Mouse (Mus musculus) MEL (cell line): Measurements from ENCODE around the gene Plekhg2. TPM values are rescaled to one million over a fixed set of nuclear protein-coding genes. Genes with fewer than 3 reads are reported as not detected.

Experiments
- DNase-seq: peaks from one replicate; pipeline ENCODE4 v3.0.0; 2011; ENCODE audit warnings: low read depth, low spot score
- H3K27ac ChIP-seq: 2 replicates; pipeline ENCODE4 v1.5.1; 2012; ENCODE audit warnings: low read depth, mild to moderate bottlenecking, control low read depth, low read length, moderate library complexity; ENCODE audit not compliant: control insufficient read depth
- H3K27me3 ChIP-seq, 2 experiments: fragments of 150-350 bp in 1 of 2; sonication (generic) in 1 of 2; 2 replicates each; pipeline ENCODE4 v1.6.1; 2012; ENCODE audit warnings: low read length in 2 of 2, mild to moderate bottlenecking in 2 of 2, improper control_type of control experiment in 1 of 2, moderate library complexity in 1 of 2; ENCODE audit not compliant: insufficient read depth in 2 of 2, control insufficient read depth in 1 of 2
- H3K36me3 ChIP-seq, 2 experiments: 2 replicates each; pipeline ENCODE4 v1.6.1; 2012 to 2014; ENCODE audit warnings: low read length in 2 of 2, improper control_type of control experiment in 1 of 2, inconsistent platforms in 1 of 2, mild to moderate bottlenecking in 1 of 2; ENCODE audit not compliant: insufficient read depth in 2 of 2, control insufficient read depth in 1 of 2
- H3K4me1 ChIP-seq, 2 experiments: fragments of 150-350 bp in 1 of 2; sonication (generic) in 1 of 2; 2 replicates each; pipeline ENCODE4 v1.6.1; 2012; ENCODE audit warnings: low read length in 2 of 2, improper control_type of control experiment in 1 of 2, mild to moderate bottlenecking in 1 of 2; ENCODE audit not compliant: insufficient read depth in 2 of 2, control insufficient read depth in 1 of 2
- H3K4me3 ChIP-seq, 2 experiments: fragments of 150-350 bp in 1 of 2; sonication (generic) in 1 of 2; 2 replicates each; pipeline ENCODE4 v1.5.1; 2012; ENCODE audit warnings: low read depth in 2 of 2, low read length in 2 of 2, mild to moderate bottlenecking in 2 of 2, moderate library complexity in 2 of 2, control low read depth in 1 of 2, improper control_type of control experiment in 1 of 2; ENCODE audit not compliant: control insufficient read depth in 1 of 2, insufficient read depth in 1 of 2
- H3K79me2 ChIP-seq: 2 replicates; pipeline ENCODE4 v1.6.1; 2012; ENCODE audit warnings: mild to moderate bottlenecking, low read length, moderate library complexity; ENCODE audit not compliant: control insufficient read depth, poor library complexity, insufficient read depth
- H3K9ac ChIP-seq: 2 replicates; pipeline ENCODE4 v1.6.1; 2012; ENCODE audit warnings: low read depth, mild to moderate bottlenecking, control low read depth, low read length, moderate library complexity; ENCODE audit not compliant: control insufficient read depth, poor library complexity, severe bottlenecking
- H3K9me3 ChIP-seq: fragments of 150-350 bp; sonication (generic); replicated peaks from 2 replicates; pipeline ENCODE4 v1.6.1; 2012; ENCODE audit warnings: mild to moderate bottlenecking, low read length, improper control_type of control experiment, moderate library complexity; ENCODE audit not compliant: insufficient read depth
- CHD1 ChIP-seq: IDR thresholded peaks from 2 replicates; pipeline ENCODE4 v1.6.1; 2012; ENCODE audit warnings: low read depth, mild to moderate bottlenecking, inconsistent platforms, low read length, improper control_type of control experiment
- CHD2 ChIP-seq: IDR thresholded peaks from 2 replicates; pipeline ENCODE4 v1.6.1; 2011; ENCODE audit warnings: low read length, improper control_type of control experiment
- E2F4 ChIP-seq: IDR thresholded peaks from 2 replicates; pipeline ENCODE4 v1.6.1; 2011; ENCODE audit warnings: low read depth, low read length, improper control_type of control experiment, borderline replicate concordance
- ELF1 ChIP-seq: IDR thresholded peaks from 2 replicates; pipeline ENCODE4 v1.6.1; 2014; ENCODE audit warnings: low read depth, mild to moderate bottlenecking, inconsistent platforms, low read length, improper control_type of control experiment, moderate library complexity
- EP300 ChIP-seq, 2 experiments: IDR thresholded peaks; 2 replicates each; pipeline ENCODE4 v1.6.1; 2011; ENCODE audit warnings: improper control_type of control experiment in 2 of 2, low read length in 2 of 2, low read depth in 1 of 2, mild to moderate bottlenecking in 1 of 2
- ETS1 ChIP-seq: IDR thresholded peaks from 2 replicates; pipeline ENCODE4 v1.6.1; 2012; ENCODE audit warnings: low read depth, mild to moderate bottlenecking, inconsistent platforms, low read length, improper control_type of control experiment, moderate library complexity
- GABPA ChIP-seq: IDR thresholded peaks from 2 replicates; pipeline ENCODE4 v1.6.1; 2012; ENCODE audit warnings: low read depth, mild to moderate bottlenecking, inconsistent platforms, low read length, improper control_type of control experiment, moderate library complexity
- GATA1 ChIP-seq: IDR thresholded peaks from 2 replicates; pipeline ENCODE4 v1.6.1; 2011; ENCODE audit warnings: low read depth, low read length, improper control_type of control experiment
- HCFC1 ChIP-seq: IDR thresholded peaks from 2 replicates; pipeline ENCODE4 v1.6.1; 2012; ENCODE audit warnings: low read depth, mild to moderate bottlenecking, inconsistent platforms, low read length, improper control_type of control experiment, moderate library complexity
- JUND ChIP-seq: IDR thresholded peaks from 2 replicates; pipeline ENCODE4 v1.6.1; 2011; ENCODE audit warnings: low read depth, mild to moderate bottlenecking, improper control_type of control experiment, low read length
- KAT2A ChIP-seq: conservative IDR thresholded peaks from 2 replicates; pipeline ENCODE4 v1.6.1; 2012; ENCODE audit warnings: low read depth, low read length, improper control_type of control experiment, inconsistent platforms
- MAFK ChIP-seq: IDR thresholded peaks from 2 replicates; pipeline ENCODE4 v1.6.1; 2011; ENCODE audit warnings: low read depth, mild to moderate bottlenecking, low read length, improper control_type of control experiment, borderline replicate concordance
- MAX ChIP-seq: IDR thresholded peaks from 2 replicates; pipeline ENCODE4 v1.6.1; 2011; ENCODE audit warnings: low read length, improper control_type of control experiment
- MAZ ChIP-seq: IDR thresholded peaks from 2 replicates; pipeline ENCODE4 v1.6.1; 2012; ENCODE audit warnings: low read depth, mild to moderate bottlenecking, inconsistent platforms, low read length, improper control_type of control experiment
- MEF2A ChIP-seq: IDR thresholded peaks from 2 replicates; pipeline ENCODE4 v1.6.1; 2014; ENCODE audit warnings: low read depth, mild to moderate bottlenecking, inconsistent platforms, low read length, improper control_type of control experiment; ENCODE audit not compliant: poor library complexity, insufficient replicate concordance, severe bottlenecking; ENCODE audit errors: extremely low read depth
- MXI1 ChIP-seq: IDR thresholded peaks from 2 replicates; pipeline ENCODE4 v1.6.1; 2011; ENCODE audit warnings: mild to moderate bottlenecking, low read depth, low read length, improper control_type of control experiment
- MYB ChIP-seq: IDR thresholded peaks from 2 replicates; pipeline ENCODE4 v1.6.1; 2011; ENCODE audit warnings: mild to moderate bottlenecking, low read depth, low read length, improper control_type of control experiment
- MYC ChIP-seq: IDR thresholded peaks from 2 replicates; pipeline ENCODE4 v1.6.1; 2011; ENCODE audit warnings: low read depth, mild to moderate bottlenecking, low read length, improper control_type of control experiment, moderate library complexity
- NELFE ChIP-seq: IDR thresholded peaks from 2 replicates; pipeline ENCODE4 v1.6.1; 2011; ENCODE audit warnings: low read depth, low read length, improper control_type of control experiment
- NRF1 ChIP-seq: IDR thresholded peaks from 2 replicates; pipeline ENCODE4 v1.6.1; 2014; ENCODE audit warnings: low read depth, mild to moderate bottlenecking, inconsistent platforms, low read length, improper control_type of control experiment, moderate library complexity; ENCODE audit not compliant: poor library complexity, insufficient read depth, severe bottlenecking
- POLR2AphosphoS2 ChIP-seq: IDR thresholded peaks from 2 replicates; pipeline ENCODE4 v1.6.1; 2011; ENCODE audit warnings: low read length, improper control_type of control experiment
- POLR2AphosphoS5 ChIP-seq: IDR thresholded peaks from 2 replicates; pipeline ENCODE4 v1.6.1; 2012; ENCODE audit warnings: low read depth, borderline replicate concordance, mild to moderate bottlenecking, inconsistent platforms, low read length, moderate library complexity, mixed read lengths
- RAD21 ChIP-seq: IDR thresholded peaks from 2 replicates; pipeline ENCODE4 v1.6.1; 2011; ENCODE audit warnings: mild to moderate bottlenecking, low read depth, low read length, improper control_type of control experiment
- RCOR1 ChIP-seq: IDR thresholded peaks from 2 replicates; pipeline ENCODE4 v1.6.1; 2012; ENCODE audit warnings: low read depth, mild to moderate bottlenecking, inconsistent platforms, low read length, improper control_type of control experiment
- SIN3A ChIP-seq: IDR thresholded peaks from 2 replicates; pipeline ENCODE4 v1.6.1; 2012; ENCODE audit warnings: low read length, improper control_type of control experiment, inconsistent platforms
- SMC3 ChIP-seq: IDR thresholded peaks from 2 replicates; pipeline ENCODE4 v1.6.1; 2011; ENCODE audit warnings: low read depth, low read length, improper control_type of control experiment
- TAL1 ChIP-seq: IDR thresholded peaks from 2 replicates; pipeline ENCODE4 v1.6.1; 2012; ENCODE audit warnings: mild to moderate bottlenecking, inconsistent platforms, low read length, moderate library complexity, mixed read lengths
- TBP ChIP-seq: IDR thresholded peaks from 2 replicates; pipeline ENCODE4 v1.8.0; 2011; ENCODE audit warnings: low read depth, low read length, improper control_type of control experiment
- TCF12 ChIP-seq: IDR thresholded peaks from 2 replicates; pipeline ENCODE4 v1.6.1; 2014; ENCODE audit warnings: low read depth, mild to moderate bottlenecking, inconsistent platforms, low read length, improper control_type of control experiment, moderate library complexity
- UBTF ChIP-seq: IDR thresholded peaks from 2 replicates; pipeline ENCODE4 v1.6.1; 2012; ENCODE audit warnings: low read depth, mild to moderate bottlenecking, inconsistent platforms, low read length, improper control_type of control experiment, moderate library complexity, borderline replicate concordance; ENCODE audit not compliant: insufficient read depth
- USF1 ChIP-seq: IDR thresholded peaks from 2 replicates; pipeline ENCODE4 v1.6.1; 2014; ENCODE audit warnings: low read depth, mild to moderate bottlenecking, inconsistent platforms, low read length, improper control_type of control experiment, moderate library complexity
- USF2 ChIP-seq, 2 experiments: IDR thresholded peaks; 2 replicates each; pipeline ENCODE4 v1.6.1; 2011 to 2012; ENCODE audit warnings: improper control_type of control experiment in 2 of 2, low read length in 2 of 2, borderline replicate concordance in 1 of 2, inconsistent platforms in 1 of 2, low read depth in 1 of 2, mild to moderate bottlenecking in 1 of 2; ENCODE audit not compliant: insufficient read depth in 1 of 2
- ZC3H11A ChIP-seq: IDR thresholded peaks from 2 replicates; pipeline ENCODE4 v1.6.1; 2012; ENCODE audit warnings: low read depth, mild to moderate bottlenecking, inconsistent platforms, low read length, improper control_type of control experiment
- ZKSCAN1 ChIP-seq: IDR thresholded peaks from 2 replicates; pipeline ENCODE4 v1.6.1; 2012; ENCODE audit warnings: low read depth, mild to moderate bottlenecking, inconsistent platforms, low read length, improper control_type of control experiment, moderate library complexity
- ZNF384 ChIP-seq: IDR thresholded peaks from 2 replicates; pipeline ENCODE4 v1.6.1; 2012; ENCODE audit warnings: low read depth, mild to moderate bottlenecking, inconsistent platforms, low read length, improper control_type of control experiment
- polyA plus RNA-seq, 2 experiments: library from polyadenylated mRNA; stranded (reverse) in 1 of 2; unstranded in 1 of 2; fragments of >175 nt in 1 of 2; fragments of >200 nt in 1 of 2; gene quantifications; 2 replicates each; pipeline versions ENCODE4 v1.2.1 to v1.2.4; 2012; ENCODE audit warnings: low replicate concordance in 2 of 2, low read depth in 1 of 2; ENCODE audit not compliant: insufficient read length in 2 of 2, insufficient read depth in 1 of 2, missing spikeins in 1 of 2
- total RNA-seq: library from RNA; depleted of rRNA; stranded (reverse); fragments of 300-350 nt; gene quantifications from 2 replicates; pipeline ENCODE4 v1.2.3, GENCODE M21; 2012

The Plekhg2 gene
- total and polyA plus RNA-seq, 3 experiments = 1.1 to 9.2 TPM; not detected in 1

DNA sequence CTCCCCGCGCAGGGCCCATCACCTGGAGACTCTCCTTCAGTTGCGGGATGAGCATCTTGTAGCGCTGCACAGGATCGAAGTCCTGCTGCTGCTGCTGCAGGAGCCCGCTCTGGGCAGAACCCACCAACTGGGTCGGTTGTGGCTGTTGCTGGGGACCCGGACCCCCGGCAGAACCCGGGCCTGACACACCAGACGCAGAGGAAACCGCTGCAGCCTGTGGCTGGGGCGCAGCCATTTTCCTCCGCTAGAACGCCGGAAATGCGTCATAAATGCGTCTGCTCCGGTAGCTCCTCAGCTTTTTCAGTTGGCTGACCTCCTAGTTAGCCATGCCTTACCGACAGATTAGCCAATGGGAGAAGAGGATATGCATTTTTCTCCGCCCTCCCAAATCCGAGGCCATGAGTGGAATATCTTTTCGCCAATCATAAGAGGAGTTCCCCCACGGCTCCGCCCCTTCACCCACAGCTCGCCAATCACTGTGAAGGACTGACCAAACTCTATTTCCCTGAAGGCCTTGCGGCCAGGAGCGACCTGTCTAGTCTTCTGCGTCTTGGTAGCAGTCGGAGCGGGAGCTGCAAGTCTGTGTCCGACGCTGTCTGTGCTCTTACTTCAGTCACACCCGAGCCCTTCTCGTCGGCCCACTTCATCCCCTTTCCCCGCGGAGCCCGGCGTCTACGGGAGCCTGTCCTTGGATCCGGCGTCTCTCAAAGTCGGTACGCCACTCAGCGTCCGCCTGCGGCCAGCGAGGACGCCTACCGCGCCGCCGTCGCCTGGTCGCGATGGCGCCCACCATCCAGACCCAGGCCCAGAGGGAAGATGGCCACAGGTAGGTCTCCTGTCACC, 20.3 kb upstream of the Plekhg2 start, which contains the start of the genes Med29 and Paf1:
Med29 (minus strand) TSS at position 280 of the 843 bp plus-strand sequence.
Paf1 (plus strand) TSS at position 523 of the 843 bp plus-strand sequence.
- Histone ChIP-seq H3K36me3 (peaks cover 3 to 4% of the 10 kb centered on the region in 2 experiments; a peak in 2 of 4 replicates), H3K79me2 (peaks cover 19% of the 10 kb centered on the region), H3K27ac (peak within 1 kb of the TSS; percentile 64), H3K9ac (peak within 1 kb of the TSS; percentile 87), H3K4me1 (peaks cover 0 to 4% of the 10 kb centered on the region in 2 experiments; a peak in 1 of 4 replicates), H3K4me3 (peak within 1 kb of the TSS; percentile 88 to 92), H3K9me3 (no peaks in the 10 kb centered on the region), H3K27me3 (no peaks in the 10 kb centered on the region)
- peak; percentile 99 for DNase-seq
- TF ChIP-seq MXI1 (peak; percentile 12; the same call in 1 of the 2 replicates), RCOR1 (no peak), USF1 (no peak), GABPA (no peak), POLR2AphosphoS2 (peak; percentile 73; the same call in 1 of the 2 replicates), ZC3H11A (no peak), RAD21 (no peak), HCFC1 (peak; percentile 83), KAT2A (peak; percentile 63), CHD1 (no peak), SMC3 (no peak), SIN3A (peak; percentile 67; the same call in 1 of the 2 replicates), ELF1 (peak; percentile 45; the same call in 1 of the 2 replicates), E2F4 (no peak), TCF12 (no peak; the same call in 1 of the 2 replicates), MAFK (no peak), USF2 (IDR thresholded peaks at IDR 0.05; ENCODE audit: borderline replicate concordance in 1 of 2, insufficient read depth in 1 of 2, low read depth in 1 of 2, low read length in 2 of 2) (no peak), NELFE (peak; percentile 95), TBP (peak; percentile 93), POLR2AphosphoS5 (no peak), TAL1 (no peak), GATA1 (no peak), MAX (peak; percentile 25), MAZ (no peak), MEF2A (no peak), UBTF (no peak), ZNF384 (no peak), NRF1 (0 out of 2 replicates have a peak, but pooled peaks have one; percentile 14), JUND (no peak), ZKSCAN1 (no peak), MYC (no peak), EP300 (IDR thresholded peaks at IDR 0.05; ENCODE audit: low read depth in 1 of 2, low read length in 2 of 2) (no peak), MYB (no peak), ETS1 (0 out of 2 replicates have a peak, but pooled peaks have one; percentile 27), CHD2 (peak; percentile 75)
